Mouse (Mus musculus): ENCODE data around the gene Olfr555. TPM values are rescaled to one million over a fixed set of nuclear protein-coding genes. Genes with fewer than 3 reads are reported as not detected.
"Not testable (repeated sequence)": the region's sequence is repeated elsewhere in the genome, so short reads cannot be mapped to it uniquely, and the experiment has no call there.

Olfr555 gene
- polyA plus RNA-seq (2015; fragmentation: Nextera tagmentation; extraction: Ambion mirVana), result not detected in 2 replicates

DNA sequence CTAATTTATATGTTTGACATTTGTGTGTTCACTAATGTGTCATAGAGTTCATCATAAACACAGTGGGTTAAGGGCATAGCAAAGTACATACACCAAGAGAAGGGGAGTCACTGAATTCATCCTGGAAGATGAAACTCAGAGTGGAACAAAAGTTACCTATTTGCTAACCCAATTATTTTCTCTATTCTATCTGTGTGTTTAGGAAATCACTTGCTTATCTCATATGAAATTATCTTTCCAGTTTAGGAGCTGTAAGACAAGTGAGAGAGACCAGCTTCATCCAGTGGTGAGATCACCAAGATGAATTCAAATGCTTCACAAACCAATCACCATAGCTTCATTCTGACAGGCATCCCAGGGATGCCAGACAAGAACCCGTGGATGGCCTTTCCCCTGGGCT is at the start of gene Olfr555:
Gene Olfr555, plus strand, starts transcription at position 301 of the 400 bp plus-strand sequence.
- no peak for DNase-seq (ENCODE audit: low spot score)

- no peak for DNase-seq (ENCODE audit: low spot score)
Observed at GRCm38 (mm10) chr7:102618118-102618517, 40.5 kb upstream of the Olfr555 start, which contains the start of gene Olfr553. TSS of gene Olfr553 (minus strand) at chr7:102618218.

DNA sequence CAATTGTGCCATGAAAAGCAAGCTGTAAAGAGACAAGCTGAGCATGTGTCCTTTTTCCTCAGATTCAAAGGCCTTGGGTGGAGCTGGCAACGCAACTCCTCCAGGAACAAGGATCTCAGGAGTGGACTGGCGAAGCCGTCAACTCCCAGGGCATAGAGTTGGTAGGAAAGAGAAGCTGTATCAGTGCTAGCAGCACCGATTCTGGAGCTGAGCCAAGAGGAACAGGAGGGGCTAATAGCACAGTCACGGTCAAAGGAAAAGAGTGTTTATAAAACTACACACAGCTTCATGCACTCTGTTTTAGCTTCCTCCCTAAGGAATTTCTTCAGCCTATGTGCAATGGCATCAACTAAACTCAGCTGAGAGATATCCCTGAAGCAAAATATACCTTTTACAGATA is 39.0 kb upstream of the Olfr555 start:
- DNase-seq (ENCODE audit: low spot score), result no peak

- DNase-seq (ENCODE audit: low spot score), result not testable (repeated sequence)
Observed at GRCm38 (mm10) chr7:102620368-102620767, 38.3 kb upstream of the Olfr555 start.

- peak; percentile 71 for DNase-seq (ENCODE audit: low spot score)
Observed at GRCm38 (mm10) chr7:102636665-102637064, 22.0 kb upstream of the Olfr555 start.

DNA sequence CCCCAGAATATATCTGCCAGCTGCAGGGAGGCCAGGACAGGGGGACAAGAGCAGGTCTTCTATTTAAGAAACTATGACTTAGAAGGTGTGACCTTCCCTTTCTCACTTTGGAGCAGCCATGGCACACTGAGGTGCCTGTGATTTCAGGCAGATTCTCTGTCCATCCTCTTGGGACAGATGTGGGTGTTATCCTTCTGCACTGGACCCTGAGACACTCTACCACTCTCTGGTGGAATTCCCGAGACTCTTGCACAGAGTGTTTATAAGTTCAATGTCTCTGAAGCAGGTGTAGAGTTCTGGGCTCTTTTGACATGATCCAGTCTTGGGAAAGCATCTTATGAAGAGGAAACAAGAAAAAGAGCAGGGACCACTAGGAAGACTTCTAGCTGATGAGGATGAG is 20.5 kb upstream of the Olfr555 start, which contains the start of gene Olfr554:
Gene Olfr554, plus strand, starts transcription at position 301 of the 400 bp plus-strand sequence.
- no peak for DNase-seq (ENCODE audit: low spot score)

- not testable (repeated sequence) for DNase-seq (ENCODE audit: low spot score)
Observed at GRCm38 (mm10) chr7:102644945-102645344, 13.7 kb upstream of the Olfr555 start.

- DNase-seq (ENCODE audit: low spot score), result no peak
Observed at GRCm38 (mm10) chr7:102664599-102664998, 6.0 kb downstream of the Olfr555 start, which contains the start of gene Olfr556. TSS of gene Olfr556 (plus strand) at chr7:102664899.

GRCm38 (mm10) chr7:102665378-102665777 is 6.8 kb downstream of the Olfr555 start:
- peak; percentile 26 for DNase-seq (ENCODE audit: low spot score)

GRCm38 (mm10) chr7:102676225-102676624 is 17.6 kb downstream of the Olfr555 start:
- DNase-seq (ENCODE audit: low spot score), result no peak

- no peak for DNase-seq (ENCODE audit: low spot score)
Observed at GRCm38 (mm10) chr7:102681916-102682315, 23.3 kb downstream of the Olfr555 start.

- peak; percentile 94 for DNase-seq (ENCODE audit: low spot score)
Observed at GRCm38 (mm10) chr7:102686944-102687501, 28.4 kb downstream of the Olfr555 start, which contains the start of gene Trim68. TSS of gene Trim68 (minus strand) at chr7:102687327.

DNA sequence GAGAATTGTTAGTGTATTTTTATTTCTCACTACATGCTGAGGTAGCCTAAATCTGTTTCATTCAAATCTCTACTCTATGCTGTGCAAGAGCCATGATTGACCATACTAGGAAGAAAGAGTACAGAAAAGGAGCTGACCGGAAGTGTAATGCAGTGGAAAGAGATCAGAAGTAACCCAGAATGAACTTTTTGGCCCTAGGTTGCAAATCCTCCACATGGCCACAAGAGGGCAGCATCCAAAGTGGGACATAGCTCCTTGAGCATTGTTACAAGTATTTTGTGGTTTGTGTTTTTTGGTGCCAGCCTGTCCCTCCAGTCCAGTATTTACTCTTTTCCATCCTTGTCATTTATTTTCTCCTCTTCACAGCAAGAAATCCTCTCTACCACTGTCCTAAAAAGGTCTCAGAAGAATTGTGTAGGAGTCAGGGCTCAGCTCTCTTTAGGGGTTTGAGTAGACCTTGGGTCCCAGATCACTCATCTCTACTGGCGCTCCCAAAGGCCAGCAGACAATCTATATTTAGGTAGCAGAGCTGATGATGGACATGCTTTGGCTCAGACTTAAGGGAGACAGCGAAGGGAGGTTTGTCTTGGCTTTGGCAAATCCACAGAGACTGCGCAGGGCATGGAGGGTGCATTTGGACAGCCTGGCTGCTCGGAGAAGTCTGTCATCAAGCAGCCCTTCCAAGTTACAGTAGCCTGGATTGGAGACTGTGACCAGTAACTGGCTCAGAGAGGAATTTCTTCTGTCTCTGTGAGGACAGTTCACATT is 36.9 kb downstream of the Olfr555 start, which contains the start of gene Olfr557:
Gene Olfr557, plus strand, starts transcription at position 553 of the 768 bp plus-strand sequence.
- DNase-seq (ENCODE audit: low spot score), result peak; percentile 53

DNA sequence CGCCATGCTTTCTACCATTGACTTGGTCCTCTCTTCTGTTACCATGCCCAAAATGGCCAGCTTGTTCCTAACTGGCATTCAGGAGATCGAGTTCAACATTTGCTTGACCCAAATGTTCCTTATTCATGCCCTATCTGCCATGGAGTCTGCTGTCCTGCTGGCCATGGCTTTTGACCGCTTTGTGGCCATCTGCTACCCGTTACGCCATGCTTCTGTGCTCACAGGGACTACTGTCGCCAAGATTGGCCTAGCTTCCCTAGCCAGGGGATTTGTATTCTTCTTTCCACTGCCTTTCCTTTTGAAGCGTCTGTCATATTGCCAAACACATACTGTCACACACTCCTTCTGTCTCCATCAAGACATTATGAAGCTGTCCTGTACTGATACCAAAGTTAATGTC is 39.8 kb downstream of the Olfr555 start:
- no peak for DNase-seq (ENCODE audit: low spot score)

DNA sequence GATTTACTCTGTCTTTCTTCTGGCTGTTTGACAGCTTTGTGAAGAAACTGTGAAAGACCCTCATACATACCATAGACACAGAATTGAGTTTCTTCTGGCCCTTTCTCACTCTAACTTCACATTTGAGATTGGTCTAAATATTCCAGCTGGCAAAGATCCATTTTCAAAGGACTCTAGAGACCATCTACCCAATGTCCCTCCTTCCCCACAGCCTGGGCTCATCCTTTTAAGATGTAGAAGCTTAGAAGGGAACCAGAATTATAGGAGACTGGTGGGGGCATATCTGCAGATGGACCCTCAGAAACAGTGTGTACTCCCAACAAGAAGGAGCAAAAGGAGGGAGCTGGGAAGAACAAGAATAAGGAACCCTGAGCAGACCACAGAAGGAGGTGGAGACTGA is 43.3 kb downstream of the Olfr555 start, which contains the start of gene Olfr558:
Gene Olfr558, plus strand, starts transcription at position 301 of the 400 bp plus-strand sequence.
- DNase-seq (ENCODE audit: low spot score), result no peak

Other genes with a start within 250 kb of the Olfr555 start
- gene Rrm1, start 217.1 kb upstream of the Olfr555 start, polyA plus RNA-seq (2015; fragmentation: Nextera tagmentation; extraction: Ambion mirVana), result 143 and 151 TPM in 2 replicates
- 0.14 and 0.34 TPM in 2 replicates for gene Olfr543, start 177.1 kb upstream of the Olfr555 start, polyA plus RNA-seq (2015; fragmentation: Nextera tagmentation; extraction: Ambion mirVana)
- 0.05 TPM in 1 of 2 replicates, not detected in the other for gene Olfr544, start 170.5 kb upstream of the Olfr555 start, polyA plus RNA-seq (2015; fragmentation: Nextera tagmentation; extraction: Ambion mirVana)
- gene Olfr545, start 159.2 kb upstream of the Olfr555 start, polyA plus RNA-seq (2015; fragmentation: Nextera tagmentation; extraction: Ambion mirVana), result 0.08 TPM in 1 of 2 replicates, not detected in the other
- not detected in 2 replicates for gene Olfr547, start 124.1 kb upstream of the Olfr555 start, polyA plus RNA-seq (2015; fragmentation: Nextera tagmentation; extraction: Ambion mirVana)
- not detected in 2 replicates for gene Olfr548-ps1, start 117.9 kb upstream of the Olfr555 start, polyA plus RNA-seq (2015; fragmentation: Nextera tagmentation; extraction: Ambion mirVana)
- not detected in 2 replicates for gene Olfr549, start 109.0 kb upstream of the Olfr555 start, polyA plus RNA-seq (2015; fragmentation: Nextera tagmentation; extraction: Ambion mirVana)
- 3.0 and 3.9 TPM in 2 replicates for gene Trim21, start 93.3 kb upstream of the Olfr555 start, polyA plus RNA-seq (2015; fragmentation: Nextera tagmentation; extraction: Ambion mirVana)
- 0.26 TPM in 1 of 2 replicates, not detected in the other for gene Olfr550, start 87.4 kb upstream of the Olfr555 start, polyA plus RNA-seq (2015; fragmentation: Nextera tagmentation; extraction: Ambion mirVana)
- gene Olfr551, start 66.9 kb upstream of the Olfr555 start, polyA plus RNA-seq (2015; fragmentation: Nextera tagmentation; extraction: Ambion mirVana), result not detected in 2 replicates
- not detected in 2 replicates for gene Olfr552, start 61.1 kb upstream of the Olfr555 start, polyA plus RNA-seq (2015; fragmentation: Nextera tagmentation; extraction: Ambion mirVana)
- gene Olfr553, start 40.6 kb upstream of the Olfr555 start, polyA plus RNA-seq (2015; fragmentation: Nextera tagmentation; extraction: Ambion mirVana), result not detected in 2 replicates
- not detected in 2 replicates for gene Olfr554, start 20.4 kb upstream of the Olfr555 start, polyA plus RNA-seq (2015; fragmentation: Nextera tagmentation; extraction: Ambion mirVana)
- gene Olfr556, start 6.1 kb downstream of the Olfr555 start, polyA plus RNA-seq (2015; fragmentation: Nextera tagmentation; extraction: Ambion mirVana), result not detected in 2 replicates
- 8.1 and 8.6 TPM in 2 replicates for gene Trim68, start 28.5 kb downstream of the Olfr555 start, polyA plus RNA-seq (2015; fragmentation: Nextera tagmentation; extraction: Ambion mirVana)
- gene Olfr557, start 37.1 kb downstream of the Olfr555 start, polyA plus RNA-seq (2015; fragmentation: Nextera tagmentation; extraction: Ambion mirVana), result not detected in 2 replicates
- 0.37 and 0.38 TPM in 2 replicates for gene Olfr558, start 43.4 kb downstream of the Olfr555 start, polyA plus RNA-seq (2015; fragmentation: Nextera tagmentation; extraction: Ambion mirVana)
- not detected in 2 replicates for gene Olfr33, start 60.2 kb downstream of the Olfr555 start, polyA plus RNA-seq (2015; fragmentation: Nextera tagmentation; extraction: Ambion mirVana)
- gene Olfr559, start 68.7 kb downstream of the Olfr555 start, polyA plus RNA-seq (2015; fragmentation: Nextera tagmentation; extraction: Ambion mirVana), result not detected in 2 replicates
- gene Olfr560, start 100.5 kb downstream of the Olfr555 start, polyA plus RNA-seq (2015; fragmentation: Nextera tagmentation; extraction: Ambion mirVana), result not detected in 2 replicates
- 0.05 and 0.10 TPM in 2 replicates for gene Olfr78, start 100.6 kb downstream of the Olfr555 start, polyA plus RNA-seq (2015; fragmentation: Nextera tagmentation; extraction: Ambion mirVana)
- not detected in 2 replicates for gene Olfr561, start 112.4 kb downstream of the Olfr555 start, polyA plus RNA-seq (2015; fragmentation: Nextera tagmentation; extraction: Ambion mirVana)
- gene Olfr564, start 144.7 kb downstream of the Olfr555 start, polyA plus RNA-seq (2015; fragmentation: Nextera tagmentation; extraction: Ambion mirVana), result not detected in 2 replicates
- gene Olfr566, start 199.9 kb downstream of the Olfr555 start, polyA plus RNA-seq (2015; fragmentation: Nextera tagmentation; extraction: Ambion mirVana), result not detected in 2 replicates
- gene Olfr568, start 218.3 kb downstream of the Olfr555 start, polyA plus RNA-seq (2015; fragmentation: Nextera tagmentation; extraction: Ambion mirVana), result not detected in 2 replicates
- gene Olfr569, start 232.1 kb downstream of the Olfr555 start, polyA plus RNA-seq (2015; fragmentation: Nextera tagmentation; extraction: Ambion mirVana), result not detected in 2 replicates
- gene Olfr570, start 235.8 kb downstream of the Olfr555 start, polyA plus RNA-seq (2015; fragmentation: Nextera tagmentation; extraction: Ambion mirVana), result not detected in 2 replicates

Data from thymus, postnatal 0 days (tissue).